Comparison of ENCODE assay signal across 14 mouse cellular contexts in genomic region chr5:130218336-130218735, GRCm38 (mm10).
"Had no signal": no experiment of that assay in that cellular context is flagged by ENCODE, and none has a peak within 500 bp of the region (broad histone marks: within the 10 kb centered on the region; RNA-seq: fewer than 3 reads in every experiment).

No protein-coding gene starts in this region.

- H3K36me3 ChIP-seq: midbrain, embryonic 15.5 days had no signal

- H3K9me3 ChIP-seq: kidney, embryonic 15.5 days; midbrain, embryonic 15.5 days; neural tube, embryonic 13.5 days had no signal

- H3K9ac ChIP-seq: kidney, embryonic 15.5 days; limb, embryonic 12.5 days; liver, embryonic 14.5 days; midbrain, embryonic 15.5 days; neural tube, embryonic 13.5 days had no signal

- DNase-seq: kidney, adult 2 months; kidney, postnatal 14 days; liver; retina, postnatal 1 day; right cerebral cortex, postnatal 4 days; spleen, adult 18-20 months; thymus, postnatal 4 days had no signal

- H3K27me3 ChIP-seq: kidney, embryonic 15.5 days; limb, embryonic 12.5 days; midbrain, embryonic 15.5 days; neural tube, embryonic 13.5 days had no signal

- H3K4me3 ChIP-seq: kidney, embryonic 15.5 days; left cerebral cortex, adult 2 months; limb, embryonic 12.5 days; midbrain, embryonic 15.5 days; neural tube, embryonic 13.5 days had no signal

- H3K4me2 ChIP-seq: kidney, embryonic 15.5 days; limb, embryonic 12.5 days; midbrain, embryonic 11.5 days; midbrain, embryonic 15.5 days; neural tube, embryonic 13.5 days had no signal

- H3K27ac ChIP-seq: kidney, embryonic 15.5 days; left cerebral cortex, adult 2 months; limb, embryonic 12.5 days; liver, embryonic 14.5 days; midbrain, embryonic 15.5 days; neural tube, embryonic 13.5 days had no signal

- ATAC-seq: midbrain, embryonic 15.5 days had no signal
